Mouse (Mus musculus): ENCODE measurements around the gene Calcb.
"Not testable (repeated sequence)": the region's sequence is repeated elsewhere in the genome, so short reads cannot be mapped to it uniquely, and the experiment has no call there.

Gene Calcb

DNA sequence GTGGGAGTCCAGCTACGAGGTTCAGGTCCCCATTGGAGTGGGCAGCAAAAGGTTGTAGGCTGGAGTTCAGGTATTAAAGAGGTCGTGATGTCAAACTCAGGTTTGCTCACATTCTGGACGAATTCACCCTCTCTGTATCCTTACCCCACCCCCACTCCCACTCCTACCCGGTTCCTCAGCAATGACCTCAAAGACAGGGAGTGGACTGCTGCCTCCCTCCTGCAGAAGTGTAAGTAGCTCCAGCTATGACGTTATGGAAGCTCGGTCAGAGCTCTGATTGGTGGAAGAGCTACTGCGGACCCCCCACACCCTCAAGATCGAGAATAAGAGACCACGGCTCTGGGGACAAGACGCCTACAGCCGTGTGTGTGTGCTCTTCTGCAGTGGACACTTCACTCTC, at the start of gene Calcb:
TSS of gene Calcb (plus strand) at position 344 of the 400 bp plus-strand sequence.
- peak; percentile 24 for DNase-seq

DNA sequence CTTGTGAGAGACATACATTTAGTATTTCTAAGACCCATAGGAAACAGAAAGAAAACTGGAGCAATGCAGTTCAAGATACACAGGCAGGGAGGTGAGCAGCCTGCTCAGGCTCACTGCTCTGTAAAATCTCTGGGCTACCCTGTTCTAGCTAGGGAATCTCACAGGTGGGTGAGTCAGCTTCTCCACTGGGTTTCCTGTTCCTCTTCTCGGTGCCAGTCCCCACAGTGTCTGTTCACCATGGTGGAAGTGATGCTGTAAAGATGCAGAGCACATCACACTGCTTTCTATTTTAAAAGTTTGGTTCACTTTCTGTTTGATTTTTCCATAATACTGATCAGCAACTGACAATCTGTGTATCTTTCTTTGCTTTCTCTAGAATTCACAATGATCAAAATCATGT, 47.0 kb upstream of the Calcb start:
- DNase-seq, result no peak

DNA sequence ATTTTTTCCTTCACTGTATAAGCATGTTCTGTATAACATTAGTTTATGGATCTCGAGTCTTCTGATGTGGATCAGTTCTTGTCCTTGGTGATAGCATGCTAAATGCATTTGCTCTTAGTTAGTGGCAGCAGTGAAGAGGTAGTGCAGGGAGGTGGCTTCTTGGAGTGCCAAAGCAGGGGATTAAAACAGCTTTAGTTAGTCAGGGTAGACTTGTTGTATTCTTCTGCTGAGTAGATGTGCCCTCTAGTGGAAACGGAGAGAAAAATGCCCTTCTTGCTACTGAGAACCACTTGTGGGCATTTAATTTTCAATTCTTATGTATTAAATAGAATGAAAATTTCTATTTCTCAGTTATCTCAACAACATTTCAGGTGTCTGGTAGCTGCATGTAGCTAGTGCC, 45.7 kb upstream of the Calcb start:
- peak; percentile 57 for DNase-seq

DNA sequence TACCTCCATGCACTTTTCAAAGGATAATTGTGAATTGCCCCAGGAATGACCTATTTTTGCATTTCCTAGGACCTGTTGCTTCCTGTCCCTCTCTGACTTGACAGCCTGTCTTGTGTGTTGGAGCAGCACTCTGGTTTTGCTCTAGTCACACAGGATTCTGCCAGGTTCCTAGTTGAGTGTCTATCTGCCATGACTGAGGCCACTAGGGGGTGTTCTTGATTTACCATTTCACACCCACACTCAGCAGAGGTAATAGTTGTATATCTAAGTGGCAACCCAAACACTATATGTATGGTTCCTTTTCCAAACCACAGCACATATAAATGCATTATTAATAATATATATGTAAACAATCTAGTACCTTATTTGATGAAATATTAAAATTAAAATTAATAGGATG, 26.1 kb upstream of the Calcb start:
- DNase-seq, result no peak

DNA sequence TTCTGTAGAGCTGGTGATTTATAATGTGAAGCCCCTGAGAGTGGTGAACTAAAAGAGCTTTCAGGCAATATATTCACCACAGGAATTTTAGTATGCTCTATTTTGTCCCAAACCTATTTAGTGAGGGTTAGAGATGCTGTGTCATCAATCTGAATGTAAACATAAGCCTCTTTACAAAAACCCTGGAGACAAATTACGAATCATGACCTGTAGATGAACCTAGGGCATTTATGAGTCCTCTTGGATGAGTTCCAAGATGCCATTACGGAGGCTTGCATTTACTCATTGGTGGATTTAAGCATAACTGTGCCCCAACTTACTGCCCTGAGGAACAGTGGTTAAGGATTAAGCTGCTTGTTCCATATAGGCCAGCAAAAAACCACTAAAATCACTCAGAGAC, 17.6 kb upstream of the Calcb start:
- peak; percentile 57 for DNase-seq

DNA sequence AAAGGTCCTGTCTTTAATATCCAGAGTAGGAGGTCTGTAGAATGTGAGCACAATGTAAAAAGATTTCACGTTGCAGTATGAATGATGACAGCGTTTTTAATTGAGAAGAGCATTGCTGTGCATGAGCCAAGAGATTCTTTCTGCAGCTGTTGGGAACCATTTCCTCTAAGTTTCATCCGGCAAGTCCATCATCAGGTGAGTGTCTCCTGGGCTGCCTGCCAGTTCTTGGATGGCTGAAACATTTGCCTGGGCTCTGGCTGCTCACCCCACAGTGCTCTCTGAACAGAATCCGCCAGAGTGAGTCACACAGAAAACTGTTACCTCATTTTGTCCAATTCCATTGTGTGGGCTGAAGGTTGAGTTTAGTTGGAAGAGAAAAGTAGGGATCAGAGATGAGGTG, 11.7 kb upstream of the Calcb start:
- DNase-seq, result no peak

DNA sequence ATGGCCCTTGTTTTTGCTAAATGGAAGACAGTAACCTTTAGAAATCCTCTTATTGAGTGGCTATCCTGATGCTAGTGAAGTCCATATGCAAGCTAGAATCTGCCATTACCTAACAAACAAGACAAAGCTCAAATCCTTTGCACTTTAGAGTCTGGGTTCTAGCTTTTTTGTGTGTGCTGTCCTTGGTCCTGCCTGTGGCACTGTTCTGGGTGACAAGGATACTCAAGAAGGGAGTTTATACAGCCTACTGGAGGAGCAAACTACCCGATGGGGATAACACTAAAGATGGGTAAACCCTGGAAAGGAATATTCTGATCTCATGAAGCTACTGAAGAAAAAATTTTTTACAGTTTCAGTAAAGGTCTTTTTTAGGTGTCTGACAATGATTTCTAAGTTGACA, 11.0 kb upstream of the Calcb start:
- DNase-seq, result no peak

DNA sequence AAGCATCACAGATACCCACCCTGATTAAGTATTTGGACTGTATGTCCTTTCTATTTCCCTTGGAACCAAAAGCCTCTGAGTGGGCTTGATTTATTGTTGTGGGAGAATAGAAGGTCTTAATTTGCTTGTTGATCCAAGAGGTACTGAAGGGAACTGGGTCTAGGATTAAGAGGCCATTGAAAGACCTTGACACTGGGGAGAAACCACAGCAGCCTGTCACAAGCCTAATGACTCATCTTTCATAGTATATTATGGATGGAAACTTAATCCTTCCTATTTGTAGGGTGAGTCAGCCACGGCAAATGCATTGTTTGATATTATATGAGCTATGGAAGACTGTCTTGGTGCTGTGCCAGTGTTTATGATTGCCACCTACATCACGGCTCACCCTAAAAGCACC, 8.0 kb upstream of the Calcb start:
- no peak for DNase-seq

DNA sequence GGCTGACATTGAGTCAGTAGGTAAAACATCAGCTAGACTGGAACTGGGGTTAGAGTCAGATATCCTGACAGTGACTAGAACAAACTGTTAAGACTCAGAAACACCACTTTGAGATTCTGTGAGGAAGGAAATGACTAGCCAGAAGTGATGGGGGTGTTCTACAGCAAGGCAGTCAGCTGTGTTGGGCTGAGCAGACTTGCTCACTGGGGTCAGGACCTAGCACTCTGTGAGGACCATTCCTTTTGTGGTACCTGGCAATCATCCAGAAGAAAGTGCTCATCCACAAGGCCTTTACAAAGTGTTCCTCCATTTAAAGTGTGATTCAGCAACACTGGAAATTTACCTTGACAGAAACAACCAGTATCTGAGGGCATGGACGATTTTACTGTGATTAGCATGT, 5.9 kb upstream of the Calcb start:
- no peak for DNase-seq

DNA sequence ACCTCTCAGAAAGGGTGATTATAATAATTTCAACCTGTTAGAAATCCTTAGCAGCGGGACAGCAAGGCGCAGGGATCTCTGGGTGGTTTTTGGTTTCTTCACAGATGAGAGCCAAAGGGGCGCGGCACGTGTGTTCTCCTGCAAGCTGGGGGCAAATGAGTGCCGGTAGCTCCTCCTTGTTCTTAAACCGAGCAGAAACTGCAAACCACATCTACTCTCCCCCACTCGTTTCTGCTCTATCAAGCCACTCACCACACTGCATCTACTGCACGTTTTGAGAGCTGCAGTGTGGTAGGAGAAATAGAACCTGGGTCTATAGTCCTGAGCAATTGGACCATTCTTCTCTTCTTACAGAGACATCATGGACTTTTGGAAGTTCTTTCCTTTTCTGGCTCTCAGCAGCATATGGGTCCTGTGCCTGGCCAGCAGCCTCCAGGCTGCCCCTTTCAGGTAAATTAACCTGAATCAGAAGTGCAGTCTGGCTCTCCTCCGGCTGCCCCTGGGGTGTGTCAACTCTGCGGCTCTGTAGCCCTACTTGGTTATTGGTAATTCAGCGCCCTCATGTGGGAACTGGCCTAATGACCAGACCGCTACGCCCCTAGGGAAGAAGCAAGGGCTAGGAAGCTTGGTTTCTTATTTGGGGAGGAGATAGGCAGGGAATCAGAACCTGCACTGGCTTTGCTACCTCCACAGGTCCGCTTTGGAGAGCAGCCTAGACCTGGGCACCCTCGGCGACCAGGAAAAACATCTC, 1.1 kb downstream of the Calcb start:
- peak; percentile 62 for DNase-seq

DNA sequence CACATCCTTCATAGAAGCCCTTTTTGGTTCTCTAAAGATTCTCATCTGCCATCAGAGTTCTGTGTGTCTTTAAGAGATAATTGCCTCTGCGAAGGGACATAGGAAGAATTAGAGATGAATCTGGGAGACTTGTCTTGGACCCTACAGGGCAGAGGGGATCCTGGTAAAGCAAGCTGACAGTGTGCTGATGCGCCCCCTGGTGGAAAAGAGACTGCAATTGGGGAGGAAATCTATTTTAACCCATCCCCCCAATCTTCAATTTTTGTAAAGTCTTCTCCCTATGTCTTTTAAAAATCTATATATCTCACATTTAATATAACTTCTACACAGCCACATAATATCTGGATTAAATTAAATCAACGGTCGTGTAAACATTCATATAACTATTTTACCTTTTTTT, 11.3 kb downstream of the Calcb start:
- DNase-seq, result peak; percentile 28

DNA sequence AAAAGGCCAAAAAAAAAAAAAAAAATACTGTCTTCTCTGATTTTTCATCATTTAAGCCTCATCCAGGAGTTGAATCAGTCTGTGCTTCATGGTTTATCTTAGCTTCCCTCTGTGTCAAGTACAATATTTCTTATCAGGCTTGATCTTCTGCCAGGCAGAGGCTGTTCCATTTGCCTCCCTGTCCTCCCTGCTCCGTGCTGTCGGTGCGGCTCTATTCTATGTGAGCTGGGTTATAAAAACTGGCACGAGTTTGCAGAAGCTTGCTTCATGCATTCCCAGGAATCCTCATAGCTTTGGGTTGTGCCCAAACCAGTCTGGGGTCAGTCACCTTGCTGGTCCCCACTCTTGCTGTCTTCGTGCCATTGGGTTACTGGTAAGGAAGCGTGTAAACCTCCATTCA, 12.7 kb downstream of the Calcb start:
- no peak for DNase-seq

DNA sequence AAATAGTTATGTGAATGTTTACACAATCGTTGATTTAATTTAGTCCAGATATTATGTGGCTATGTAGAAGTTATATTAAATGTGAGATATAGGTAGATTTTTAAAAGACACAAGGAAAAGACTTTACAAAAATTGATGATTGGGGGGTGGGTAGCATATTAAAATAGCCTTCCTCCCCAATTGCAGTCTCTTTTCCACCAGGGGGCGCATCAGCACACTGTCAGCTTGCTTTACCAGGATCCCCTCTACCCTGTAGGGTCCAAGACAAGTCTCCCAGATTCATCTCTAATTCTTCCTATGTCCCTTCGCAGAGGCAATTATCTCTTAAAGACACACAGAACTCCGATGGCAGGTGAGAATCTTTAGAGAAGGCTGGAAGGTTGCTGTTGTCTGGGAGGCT, 13.3 kb downstream of the Calcb start:
- not testable (repeated sequence) for DNase-seq

DNA sequence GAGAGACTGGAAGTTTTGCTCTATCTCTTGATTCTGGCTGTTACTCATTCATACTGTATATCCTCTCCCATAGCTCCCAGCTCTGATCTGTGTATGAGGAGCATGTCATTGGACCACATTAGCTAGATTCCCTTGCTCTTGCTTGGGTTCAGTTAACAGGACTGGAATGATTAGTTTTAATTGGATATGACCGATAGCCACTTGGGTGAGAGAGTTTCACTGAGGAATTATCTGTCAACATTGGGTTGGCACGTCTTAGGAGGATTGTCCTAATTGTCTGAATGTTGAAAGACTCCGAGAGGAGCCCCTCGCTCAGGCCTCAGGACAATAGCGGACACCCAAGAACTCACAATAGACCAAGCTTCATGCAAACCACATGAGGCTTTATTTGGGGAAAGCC, 17.8 kb downstream of the Calcb start:
- peak; percentile 71 for DNase-seq

DNA sequence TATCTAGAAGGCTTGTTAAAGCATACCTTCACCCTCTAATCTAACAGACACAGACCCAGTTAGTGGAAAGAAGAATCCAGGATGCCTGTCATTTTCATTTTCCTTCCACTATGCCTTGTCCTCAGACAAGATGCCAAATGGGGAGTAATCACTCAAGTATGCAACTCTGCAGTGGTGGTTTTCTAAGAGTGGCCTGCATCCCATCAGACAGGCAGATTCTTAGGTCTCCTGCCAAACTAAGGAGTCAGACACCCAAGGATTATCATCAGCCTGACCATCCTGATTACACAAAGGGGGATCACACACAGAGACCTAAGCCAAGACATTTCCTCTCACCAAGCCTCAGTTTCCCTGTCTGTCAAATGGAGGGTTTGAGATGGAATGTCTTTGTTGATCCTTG, 19.7 kb downstream of the Calcb start:
- no peak for DNase-seq

DNA sequence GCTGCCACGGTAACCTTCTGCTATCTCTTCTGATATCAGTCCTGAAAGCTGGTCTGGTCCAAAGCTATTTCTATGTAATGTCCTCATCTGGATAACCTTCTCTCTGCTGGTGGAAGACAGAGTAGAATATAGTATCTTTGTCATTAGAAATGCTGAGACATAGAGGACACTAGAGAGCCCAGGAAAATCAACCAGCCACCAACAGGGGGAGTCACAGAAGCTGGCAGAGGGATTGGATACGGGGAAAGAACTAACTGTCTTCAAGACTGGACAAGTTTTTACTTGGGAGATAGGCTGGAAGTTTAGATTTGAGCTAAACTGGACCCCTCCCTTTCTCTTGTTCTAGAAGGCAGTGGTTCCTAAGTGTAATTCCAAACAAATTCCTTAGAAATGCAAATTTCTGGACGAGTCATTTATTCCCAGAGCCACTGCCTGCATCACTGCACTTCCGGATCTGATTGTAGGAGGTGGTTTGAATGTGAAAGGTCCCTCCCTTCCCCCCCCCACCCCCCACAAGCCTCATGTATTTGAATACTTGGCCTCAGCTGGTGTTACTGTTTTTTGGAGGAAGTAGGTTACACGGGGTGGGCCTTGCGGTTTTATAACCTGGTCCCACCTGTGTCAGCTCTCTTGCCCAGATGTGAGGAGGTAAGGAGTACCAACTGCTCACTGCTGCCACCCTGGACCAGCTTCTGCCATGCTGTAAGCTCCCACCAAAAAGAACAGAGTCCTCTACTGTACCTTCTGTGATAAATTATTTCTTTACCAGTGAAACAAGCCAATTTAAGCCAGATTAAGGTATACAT, 22.1 kb downstream of the Calcb start:
- no peak for DNase-seq

DNA sequence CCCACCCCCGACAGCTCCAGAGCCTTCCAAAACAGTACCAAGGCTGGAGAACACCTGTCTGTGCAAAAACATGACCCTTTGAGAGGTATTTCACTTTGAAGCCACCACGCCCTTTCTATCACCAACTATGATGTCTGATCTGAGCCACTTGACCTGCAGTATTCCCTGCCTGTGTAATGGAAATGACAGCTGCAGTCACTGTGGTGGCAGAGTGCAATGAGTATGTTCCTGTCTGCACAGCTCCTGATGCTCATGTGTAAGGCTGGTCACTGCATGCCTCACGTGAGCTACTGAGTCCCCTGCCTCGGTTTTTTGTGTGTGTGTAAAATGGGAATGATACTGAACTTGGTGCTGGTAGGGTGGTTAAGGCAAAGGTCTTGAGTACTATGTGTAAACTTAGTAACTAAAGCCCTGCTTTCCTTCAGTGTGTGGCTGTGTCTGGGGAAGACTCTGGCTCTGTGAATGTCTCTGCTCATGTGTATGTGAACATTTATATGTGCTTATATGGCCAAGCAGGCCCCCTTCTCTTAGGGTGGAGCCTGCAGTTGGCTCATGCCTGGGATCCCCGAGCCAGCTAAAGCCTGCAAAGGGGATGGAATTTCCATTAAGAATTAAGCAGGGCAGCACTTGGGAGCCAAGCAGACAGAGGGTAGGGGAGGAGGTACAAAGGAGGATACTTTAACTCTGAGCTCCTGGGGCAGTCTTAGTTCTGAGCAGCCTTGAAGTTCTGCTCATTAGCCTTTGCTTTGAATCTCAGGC, 24.8 kb downstream of the Calcb start, which contains the start of gene Insc:
TSS of gene Insc (plus strand) at position 673 of the 759 bp plus-strand sequence.
- no peak for DNase-seq

DNA sequence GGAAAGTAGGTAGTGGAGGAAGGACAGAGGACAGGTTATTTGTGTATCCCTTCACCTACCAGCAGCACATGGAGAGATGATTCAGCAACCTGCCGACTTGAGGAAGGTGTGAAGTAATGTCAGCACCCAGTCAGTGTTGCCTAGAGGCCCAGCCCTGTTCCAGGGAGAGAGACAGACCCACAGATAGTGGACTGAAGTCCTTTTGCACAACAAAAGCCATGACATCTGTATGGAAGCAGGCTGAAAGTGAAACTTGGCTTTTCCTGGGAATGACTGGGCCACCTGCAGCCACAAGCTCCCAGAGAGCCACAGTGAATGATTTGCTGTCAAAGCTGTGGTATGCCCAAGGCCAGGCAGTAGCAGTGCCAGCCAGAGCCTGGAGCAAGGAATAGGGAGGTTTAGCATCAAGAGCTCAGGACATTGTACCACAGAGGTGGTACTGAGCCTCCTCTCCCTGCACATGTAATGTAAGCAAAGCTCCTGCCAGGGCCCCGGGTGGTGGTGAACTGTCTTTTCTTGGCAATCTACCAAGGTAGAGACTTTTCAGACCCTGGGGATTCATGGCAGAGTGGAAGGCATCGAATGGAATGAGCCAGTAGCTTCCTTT, 26.3 kb downstream of the Calcb start:
- DNase-seq, result no peak

DNA sequence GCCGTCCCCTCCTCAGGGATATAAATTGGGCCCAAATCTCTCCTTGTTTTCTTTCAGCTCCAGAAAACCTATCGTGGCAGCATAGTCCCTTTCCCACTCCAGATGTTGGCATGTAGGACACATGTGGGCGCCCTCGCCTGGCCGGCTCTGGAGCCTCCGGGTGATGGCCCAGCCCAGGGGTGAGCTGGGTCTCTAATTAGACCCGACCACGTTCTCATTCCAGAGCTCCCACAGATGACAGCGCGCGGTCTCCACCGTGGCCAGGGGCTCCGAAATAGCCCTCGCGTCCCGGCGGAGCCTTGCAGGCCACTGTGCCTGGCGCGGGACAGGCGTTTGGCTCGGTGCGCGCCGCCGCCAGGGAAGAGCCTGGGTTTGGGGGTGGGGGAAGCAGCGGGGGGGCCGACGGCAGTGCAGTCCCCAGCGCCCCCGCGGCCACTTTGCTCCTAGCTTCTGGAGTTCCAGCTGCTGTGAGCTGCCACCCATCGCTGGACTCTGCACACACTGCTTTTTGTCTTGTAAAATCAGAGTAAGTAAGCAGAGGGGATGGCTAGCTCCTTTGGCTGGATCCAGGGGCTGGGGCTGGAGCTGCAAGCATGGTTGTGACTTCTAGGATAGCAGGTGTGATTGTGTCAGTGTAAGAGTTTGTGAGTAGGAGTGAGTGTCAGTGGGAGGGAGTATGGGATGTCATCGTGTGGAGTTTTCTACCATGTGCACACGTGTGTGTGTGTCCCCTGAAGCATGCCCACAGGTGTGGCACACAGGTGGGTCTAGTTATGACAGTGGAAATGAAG, 27.2 kb downstream of the Calcb start:
- peak; percentile 54 for DNase-seq

DNA sequence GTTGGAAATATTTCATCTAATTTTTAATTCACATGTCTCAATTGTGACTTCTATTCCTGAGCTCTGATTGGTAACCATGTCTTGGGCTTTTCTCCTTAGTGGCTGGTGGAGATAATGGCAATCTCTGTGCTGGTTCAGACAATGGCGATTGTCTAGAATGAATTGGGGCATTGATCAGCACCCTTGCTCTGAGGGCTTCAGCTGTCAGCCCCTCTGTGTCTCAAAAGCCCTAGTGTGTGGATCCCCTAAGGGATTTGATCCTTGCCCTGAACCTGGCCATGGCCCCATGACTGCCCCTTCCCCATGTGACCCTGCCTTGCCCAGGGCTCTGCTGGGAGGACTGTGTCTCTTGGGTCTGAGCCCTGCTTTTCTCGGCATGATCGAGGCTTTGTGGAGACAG, 29.2 kb downstream of the Calcb start:
- DNase-seq, result peak; percentile 43

DNA sequence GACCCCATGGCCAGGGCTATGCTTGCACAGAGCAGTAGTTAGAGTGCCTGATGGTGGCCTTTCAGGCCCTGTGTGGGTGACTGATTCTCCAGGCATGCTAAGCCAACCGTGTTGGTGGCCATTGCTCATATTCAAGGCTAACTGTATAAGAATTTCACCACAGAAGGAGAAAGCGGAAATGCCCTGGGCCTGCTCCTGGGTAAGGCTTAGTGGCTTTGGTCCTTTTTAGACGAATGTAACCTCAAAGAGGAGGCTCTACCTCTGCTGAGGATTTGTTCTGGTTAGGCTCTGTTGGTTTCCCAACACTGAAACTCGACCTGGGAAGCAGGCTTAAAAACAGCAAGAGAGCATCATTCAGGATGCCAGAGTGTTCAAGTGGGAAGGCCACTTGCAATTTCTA, 29.8 kb downstream of the Calcb start:
- DNase-seq, result no peak

DNA sequence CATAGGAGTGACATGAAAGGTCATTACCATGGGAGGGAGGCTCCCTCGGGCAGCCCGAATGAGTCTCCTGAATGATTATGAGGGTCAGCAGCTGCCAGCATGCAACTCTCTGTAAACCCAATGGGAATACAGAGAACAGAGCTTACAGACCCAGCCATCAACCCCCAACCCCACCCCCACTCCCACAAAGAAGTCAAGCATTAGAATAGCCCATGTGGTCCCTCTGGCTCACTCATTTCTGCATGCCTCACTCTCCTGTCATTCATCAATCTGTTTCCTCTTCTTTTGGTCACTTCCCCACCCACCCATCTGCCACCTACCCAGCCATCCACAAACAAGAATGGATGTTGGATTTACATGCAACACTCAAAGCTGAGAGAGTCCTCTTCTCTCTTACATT, 35.0 kb downstream of the Calcb start:
- DNase-seq, result no peak

Measured in retina, postnatal 1 day (tissue).